Mouse (Mus musculus): Measurements from ENCODE around the gene Unc79.
A peak's percentile ranks its signal among the peaks of the same experiment; 100 is the strongest.

Gene Unc79

GRCm38 (mm10) chr12:103128914-103129313 is 180.3 kb downstream of the Unc79 start:
- DNase-seq (ENCODE audit: low read depth, low spot score), result no peak

GRCm38 (mm10) chr12:103129395-103130248 is 181.0 kb downstream of the Unc79 start:
- DNase-seq (ENCODE audit: low read depth, low spot score), result no peak

GRCm38 (mm10) chr12:103131419-103131818 is 182.8 kb downstream of the Unc79 start:
- DNase-seq (ENCODE audit: low read depth, low spot score), result no peak

- peak; percentile 59 for DNase-seq (ENCODE audit: low read depth, low spot score)
Observed at GRCm38 (mm10) chr12:103142550-103143010, 193.9 kb downstream of the Unc79 start.

DNA sequence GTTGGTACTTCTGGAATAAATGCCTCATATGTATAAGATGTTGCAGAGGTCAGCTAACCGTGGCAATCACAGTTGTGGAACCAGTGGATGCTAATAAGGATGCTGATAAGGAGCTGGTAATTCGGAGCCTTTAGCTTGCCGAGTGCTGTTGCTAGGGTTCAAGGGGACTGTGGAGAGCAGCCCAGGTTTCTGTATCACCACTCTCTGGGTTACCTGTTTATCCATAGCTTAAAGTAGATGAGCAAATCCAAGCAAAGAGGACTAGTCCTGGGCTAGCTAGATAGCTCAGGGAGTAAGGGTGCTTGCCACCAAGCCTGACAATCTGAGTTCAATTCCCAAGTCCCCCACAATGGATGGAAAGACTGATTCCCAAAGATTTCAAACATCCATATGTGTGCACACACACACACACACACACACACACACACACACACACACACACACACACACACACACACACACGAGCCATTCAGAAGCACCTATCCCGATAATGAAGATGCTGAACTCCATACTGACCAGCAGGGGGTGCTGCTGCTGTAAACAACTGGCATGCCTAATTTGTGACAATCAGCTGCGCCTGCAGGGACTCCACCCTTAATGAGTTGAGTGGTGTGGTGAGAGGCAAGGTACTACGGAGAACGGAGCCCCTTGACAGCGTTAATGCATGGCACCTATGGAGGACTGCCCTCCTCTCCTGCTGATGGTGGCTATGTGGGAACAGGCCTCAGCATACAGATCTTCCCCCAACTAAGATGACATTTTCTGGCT is 195.3 kb downstream of the Unc79 start:
- DNase-seq (ENCODE audit: low read depth, low spot score), result peak; percentile 76

DNA sequence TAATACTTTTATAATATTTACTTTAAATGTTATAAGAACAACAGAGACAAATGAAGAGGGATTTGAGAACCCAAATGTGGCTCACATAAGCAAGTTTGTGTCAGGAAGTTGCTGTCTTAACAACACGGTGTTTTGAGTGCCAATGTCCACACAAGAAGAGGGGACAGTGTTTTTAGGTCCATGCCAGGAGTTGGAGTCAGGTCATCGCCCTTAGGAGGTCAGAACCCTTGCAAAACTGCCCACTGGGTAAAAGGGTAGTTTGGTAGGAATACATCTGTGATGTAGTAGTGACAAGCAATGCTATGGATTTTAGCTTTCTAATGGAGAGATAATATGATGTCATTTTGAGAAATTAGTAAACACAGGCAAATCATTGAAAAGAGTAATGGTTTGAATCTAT is 201.6 kb downstream of the Unc79 start:
- DNase-seq (ENCODE audit: low read depth, low spot score), result no peak

GRCm38 (mm10) chr12:103154927-103155326 is 206.3 kb downstream of the Unc79 start:
- DNase-seq (ENCODE audit: low read depth, low spot score), result peak; percentile 40

GRCm38 (mm10) chr12:103155406-103155805 is 206.7 kb downstream of the Unc79 start:
- DNase-seq (ENCODE audit: low read depth, low spot score), result no peak

GRCm38 (mm10) chr12:103157129-103157910 is 208.7 kb downstream of the Unc79 start:
- no peak for DNase-seq (ENCODE audit: low read depth, low spot score)

- DNase-seq (ENCODE audit: low read depth, low spot score), result no peak
Observed at GRCm38 (mm10) chr12:103159016-103159415, 210.4 kb downstream of the Unc79 start.

DNA sequence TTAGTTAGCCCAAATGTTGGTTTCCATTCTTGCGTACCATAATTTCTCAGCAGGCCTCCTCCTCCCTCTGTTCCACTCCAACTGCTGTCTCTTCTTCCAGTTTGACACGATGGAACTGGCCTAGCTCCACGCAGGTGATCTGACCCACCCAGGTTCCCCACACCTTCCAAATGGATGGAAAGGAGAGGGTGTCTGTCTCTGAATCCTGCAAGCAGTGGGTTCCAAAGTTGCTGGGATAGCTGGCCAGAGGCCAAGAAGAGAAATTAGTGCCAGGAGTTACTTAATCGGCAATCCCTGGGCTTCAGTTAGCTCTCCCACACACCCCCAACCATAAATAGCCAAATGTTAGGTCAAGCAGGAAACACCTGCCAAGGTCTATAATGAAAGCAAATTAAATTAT is 212.1 kb downstream of the Unc79 start:
- DNase-seq (ENCODE audit: low read depth, low spot score), result no peak

- DNase-seq (ENCODE audit: low read depth, low spot score), result no peak
Observed at GRCm38 (mm10) chr12:103163596-103163995, 214.9 kb downstream of the Unc79 start.

- DNase-seq (ENCODE audit: low read depth, low spot score), result no peak
Observed at GRCm38 (mm10) chr12:103164101-103165030, 215.7 kb downstream of the Unc79 start.

GRCm38 (mm10) chr12:103168892-103169291 is 220.2 kb downstream of the Unc79 start:
- no peak for DNase-seq (ENCODE audit: low read depth, low spot score)

DNA sequence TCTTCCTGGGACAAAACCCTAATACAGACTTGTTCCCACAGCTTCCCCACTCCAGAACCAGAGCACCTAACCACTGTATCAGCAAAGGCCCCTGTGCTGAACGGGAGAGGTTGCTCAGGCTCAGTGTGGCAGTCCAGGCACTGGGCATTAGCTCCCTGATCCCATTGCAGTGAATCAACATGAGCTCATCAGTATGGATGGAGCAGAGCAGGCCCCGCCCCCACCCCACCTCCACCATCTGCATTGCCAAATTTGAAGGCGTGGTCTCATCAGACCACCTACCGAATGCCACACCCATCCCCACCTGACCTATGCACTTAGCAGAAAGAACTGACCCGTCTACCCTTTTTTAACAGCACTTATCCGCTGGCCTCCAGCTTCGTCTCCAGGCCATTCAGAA is 234.4 kb downstream of the Unc79 start:
- DNase-seq (ENCODE audit: low read depth, low spot score), result peak; percentile 52

DNA sequence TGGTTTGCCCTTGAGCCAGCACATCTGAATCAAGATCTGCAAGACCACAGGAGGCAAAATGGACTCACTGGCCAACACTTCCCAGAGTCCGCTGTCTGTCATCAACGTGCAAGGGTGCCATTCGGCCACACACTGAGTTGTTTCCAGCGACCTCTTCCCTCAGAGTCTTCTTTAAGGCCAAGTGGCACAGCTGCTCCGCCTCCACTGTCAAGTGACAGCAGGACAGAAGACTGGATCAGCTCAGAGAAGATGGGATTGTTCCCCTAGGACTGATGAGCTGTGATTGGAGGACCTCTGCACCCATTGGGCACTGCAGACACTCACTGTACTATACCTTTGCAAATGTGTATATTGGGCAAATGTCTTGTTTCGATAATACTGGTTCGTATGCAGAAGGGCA is 238.4 kb downstream of the Unc79 start:
- DNase-seq (ENCODE audit: low read depth, low spot score), result no peak

DNA sequence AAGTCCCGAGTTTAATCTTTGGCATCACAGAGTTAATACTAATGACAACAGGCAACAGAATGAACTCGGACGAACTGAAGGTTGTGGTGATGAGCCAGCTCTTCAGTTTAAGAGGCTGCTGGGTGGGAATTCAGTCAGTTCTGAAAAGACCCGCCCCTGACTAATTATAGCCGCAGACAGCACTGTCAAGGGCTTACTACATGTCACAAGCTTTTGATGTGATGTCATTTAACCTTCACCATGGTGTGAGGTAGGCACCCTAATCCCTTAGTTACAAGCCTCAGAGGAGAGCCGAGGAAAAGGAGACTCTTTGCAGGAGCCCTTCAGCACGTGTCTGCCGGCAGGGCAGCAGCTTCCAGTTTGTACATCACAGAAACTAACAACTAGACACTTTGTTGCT is 239.6 kb downstream of the Unc79 start:
- DNase-seq (ENCODE audit: low read depth, low spot score), result no peak

GRCm38 (mm10) chr12:103189771-103190170 is 241.1 kb downstream of the Unc79 start:
- DNase-seq (ENCODE audit: low read depth, low spot score), result no peak

DNA sequence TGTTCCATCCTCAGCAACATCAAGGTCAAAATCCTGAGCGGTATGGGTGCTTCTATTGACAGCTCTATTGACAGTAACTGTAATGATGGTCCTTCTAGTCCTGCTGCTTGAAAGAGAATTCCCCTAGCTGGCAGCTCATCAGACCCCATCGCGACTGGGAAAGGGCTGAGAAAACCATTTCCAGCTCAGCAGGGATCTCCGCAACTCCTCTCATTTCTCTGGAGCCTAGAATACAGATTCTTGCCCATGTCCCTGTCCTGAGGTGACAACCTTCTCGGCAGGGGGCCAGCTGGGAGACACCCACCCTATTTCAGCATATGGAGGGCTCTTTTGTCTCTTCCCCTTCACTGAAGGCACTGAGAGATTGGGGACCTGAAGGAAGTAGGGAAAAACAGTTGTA is 244.3 kb downstream of the Unc79 start:
- DNase-seq (ENCODE audit: low read depth, low spot score), result no peak

DNA sequence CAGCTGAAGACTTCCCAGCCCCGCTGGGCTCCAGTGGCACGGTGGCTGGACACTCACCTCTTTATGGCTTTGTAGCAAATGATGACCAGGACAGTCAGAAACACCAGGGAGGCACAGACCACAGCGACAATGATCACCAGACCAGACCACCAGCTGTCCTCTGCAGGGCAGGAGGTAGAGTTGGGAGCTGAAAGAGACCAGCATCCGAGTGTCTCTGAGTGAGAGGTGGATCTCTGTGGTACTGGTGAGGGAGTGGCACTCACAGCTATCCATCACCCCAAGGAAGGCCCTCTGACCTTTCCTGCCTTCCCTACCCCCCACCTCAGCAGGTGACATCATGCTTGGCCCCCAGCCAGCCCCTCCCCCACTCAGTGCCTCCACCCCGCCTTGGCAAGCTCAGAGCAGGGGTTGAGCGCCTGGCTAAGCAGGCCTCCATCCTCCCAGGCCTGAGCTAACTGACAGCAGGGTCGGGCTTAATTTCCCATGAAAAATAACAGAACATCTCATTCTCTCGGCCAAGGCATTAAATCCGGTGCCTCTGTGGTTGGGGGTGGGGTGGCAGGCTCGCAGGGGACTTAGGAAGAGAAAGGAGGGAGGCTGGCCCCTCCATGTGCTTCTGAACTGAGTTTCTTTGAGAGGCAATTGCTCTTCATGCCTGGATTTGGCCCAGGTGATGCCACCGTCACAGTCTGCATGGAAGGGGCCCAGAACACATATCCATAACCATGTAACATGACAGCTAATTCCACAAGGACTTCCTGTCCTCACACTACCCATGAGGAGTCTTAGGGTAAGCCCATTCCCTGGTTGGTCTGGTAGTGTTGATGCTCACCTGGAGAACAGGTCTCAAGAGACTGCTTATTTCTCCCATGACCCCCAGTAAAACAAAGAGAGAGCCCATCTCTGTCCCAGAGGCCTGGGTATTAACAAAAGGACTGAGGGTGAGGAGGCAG is 254.2 kb downstream of the Unc79 start:
- DNase-seq (ENCODE audit: low read depth, low spot score), result no peak

All from R1 (cell line).